Mouse (Mus musculus): Measurements from ENCODE around the gene Banp. TPM values are rescaled to one million over a fixed set of nuclear protein-coding genes. Genes with fewer than 3 reads are reported as not detected.

Banp gene
- polyA plus RNA-seq, 1 experiment from 2014 or later = 55.5 TPM

- 78% methylated on average over 4 of the region's 4 CpGs for WGBS
- Histone ChIP-seq H3K4me3 (no peak overlapping the region), H3K27ac (no peak overlapping the region), H3K36me3 (no peaks in the 10 kb centered on the region), H3K4me2 (replicated peaks) (no peak overlapping the region), H3K9ac (no peak overlapping the region), H3K9me3 (no peaks in the 10 kb centered on the region), H3K4me1 (peaks cover 8% of the 10 kb centered on the region), H3K27me3 (replicated peaks) (no peaks in the 10 kb centered on the region)
- no peak for ATAC-seq (ENCODE audit: low FRiP score, low read depth)
Measured at GRCm38 (mm10) chr8:121930047-121930446, 19.5 kb upstream of the Banp start.

- no peak overlapping the region for H3K27ac ChIP-seq
- WGBS = 84% methylated on average over 7 of the region's 7 CpGs
- H3K27me3 ChIP-seq (replicated peaks) = no peaks in the 10 kb centered on the region
- H3K9me3 ChIP-seq = no peaks in the 10 kb centered on the region
- H3K4me1 ChIP-seq = peaks cover 12% of the 10 kb centered on the region
- H3K9ac ChIP-seq = no peak overlapping the region
- ATAC-seq (ENCODE audit: low FRiP score, low read depth) = no peak
- no peaks in the 10 kb centered on the region for H3K36me3 ChIP-seq
- no peak overlapping the region for H3K4me2 ChIP-seq (replicated peaks)
- H3K4me3 ChIP-seq = no peak overlapping the region
Measured at GRCm38 (mm10) chr8:121931571-121931970, 18.0 kb upstream of the Banp start.

- Histone ChIP-seq H3K27ac (no peak overlapping the region), H3K36me3 (no peaks in the 10 kb centered on the region), H3K9ac (no peak overlapping the region), H3K4me2 (replicated peaks) (no peak overlapping the region), H3K27me3 (replicated peaks) (no peaks in the 10 kb centered on the region), H3K4me3 (no peak overlapping the region), H3K4me1 (peaks cover 12% of the 10 kb centered on the region), H3K9me3 (no peaks in the 10 kb centered on the region)
- ATAC-seq (ENCODE audit: low FRiP score, low read depth) = no peak
- 75% methylated on average over 12 of the region's 12 CpGs for WGBS
Measured at GRCm38 (mm10) chr8:121932026-121932667, 17.4 kb upstream of the Banp start.

- H3K4me2 ChIP-seq (replicated peaks) = no peak overlapping the region
- no peak overlapping the region for H3K27ac ChIP-seq
Measured at GRCm38 (mm10) chr8:121932668-121933520, 16.7 kb upstream of the Banp start.

GRCm38 (mm10) chr8:121934506-121934905 lies 15.0 kb upstream of the Banp start:
- Histone ChIP-seq H3K4me1 (peaks cover 12% of the 10 kb centered on the region), H3K4me3 (no peak overlapping the region), H3K27me3 (replicated peaks) (no peaks in the 10 kb centered on the region), H3K36me3 (no peaks in the 10 kb centered on the region), H3K4me2 (replicated peaks) (no peak overlapping the region), H3K9me3 (no peaks in the 10 kb centered on the region), H3K9ac (no peak overlapping the region), H3K27ac (no peak overlapping the region)
- no peak for ATAC-seq (ENCODE audit: low FRiP score, low read depth)
- 40% methylated on average over 4 of the region's 4 CpGs for whole genome bisulfite sequencing

More at GRCm38 (mm10) chr8:121932668-121933520, 16.7 kb upstream of the Banp start:
- WGBS = 87% methylated on average over 14 of the region's 14 CpGs
- no peak for ATAC-seq (ENCODE audit: low FRiP score, low read depth)
- H3K36me3 ChIP-seq = no peaks in the 10 kb centered on the region
- no peaks in the 10 kb centered on the region for H3K9me3 ChIP-seq
- no peak overlapping the region for H3K9ac ChIP-seq
- no peaks in the 10 kb centered on the region for H3K27me3 ChIP-seq (replicated peaks)
- peaks cover 12% of the 10 kb centered on the region for H3K4me1 ChIP-seq
- H3K4me3 ChIP-seq = no peak overlapping the region

GRCm38 (mm10) chr8:121934923-121935322 lies 14.6 kb upstream of the Banp start:
- ATAC-seq (ENCODE audit: low FRiP score, low read depth) = no peak; the same call in 1 of the 2 replicates
- H3K4me3 ChIP-seq = no peak overlapping the region
- H3K9ac ChIP-seq = no peak overlapping the region

GRCm38 (mm10) chr8:121935341-121936294 lies 13.9 kb upstream of the Banp start:
- Histone ChIP-seq H3K4me3 (no peak overlapping the region), H3K9me3 (no peaks in the 10 kb centered on the region), H3K4me1 (peaks cover 12% of the 10 kb centered on the region), H3K36me3 (no peaks in the 10 kb centered on the region), H3K9ac (peak overlapping the region; percentile 23; the same call in 1 of the 2 replicates), H3K4me2 (replicated peaks) (no peak overlapping the region), H3K27ac (peak overlapping the region; percentile 47), H3K27me3 (replicated peaks) (no peaks in the 10 kb centered on the region)
- peak; percentile 87 for ATAC-seq (ENCODE audit: low FRiP score, low read depth)
- 45% methylated on average over 12 of the region's 12 CpGs for WGBS

More at GRCm38 (mm10) chr8:121934923-121935322, 14.6 kb upstream of the Banp start:
- Histone ChIP-seq H3K27me3 (replicated peaks) (no peaks in the 10 kb centered on the region), H3K36me3 (no peaks in the 10 kb centered on the region), H3K9me3 (no peaks in the 10 kb centered on the region), H3K27ac (no peak overlapping the region), H3K4me1 (peaks cover 12% of the 10 kb centered on the region), H3K4me2 (replicated peaks) (no peak overlapping the region)

GRCm38 (mm10) chr8:121936391-121936790 lies 13.2 kb upstream of the Banp start:
- 67% methylated on average over 14 of the region's 14 CpGs for WGBS
- no peak overlapping the region for H3K9ac ChIP-seq
- ATAC-seq (ENCODE audit: low FRiP score, low read depth) = no peak

GRCm38 (mm10) chr8:121938732-121939131 lies 10.8 kb upstream of the Banp start:
- H3K9ac ChIP-seq = no peak overlapping the region
- no peak overlapping the region for H3K4me3 ChIP-seq
- no peak for ATAC-seq (ENCODE audit: low FRiP score, low read depth)
- no peaks in the 10 kb centered on the region for H3K9me3 ChIP-seq
- H3K4me1 ChIP-seq = peaks cover 12% of the 10 kb centered on the region
- H3K4me2 ChIP-seq (replicated peaks) = no peak overlapping the region
- H3K27ac ChIP-seq = no peak overlapping the region
- 86% methylated on average over 7 of the region's 7 CpGs for WGBS
- no peaks in the 10 kb centered on the region for H3K36me3 ChIP-seq
- no peaks in the 10 kb centered on the region for H3K27me3 ChIP-seq (replicated peaks)

More at GRCm38 (mm10) chr8:121936391-121936790, 13.2 kb upstream of the Banp start:
- no peak overlapping the region for H3K4me3 ChIP-seq
- H3K27me3 ChIP-seq (replicated peaks) = no peaks in the 10 kb centered on the region
- no peaks in the 10 kb centered on the region for H3K36me3 ChIP-seq
- H3K4me2 ChIP-seq (replicated peaks) = no peak overlapping the region
- H3K4me1 ChIP-seq = peaks cover 12% of the 10 kb centered on the region
- H3K9me3 ChIP-seq = no peaks in the 10 kb centered on the region
- no peak overlapping the region for H3K27ac ChIP-seq

GRCm38 (mm10) chr8:121943057-121943540 lies 6.5 kb upstream of the Banp start:
- peaks cover 12% of the 10 kb centered on the region for H3K4me1 ChIP-seq
- no peak overlapping the region for H3K9ac ChIP-seq
- WGBS = 49% methylated on average over 2 of the region's 2 CpGs
- H3K36me3 ChIP-seq = no peaks in the 10 kb centered on the region
- no peak overlapping the region for H3K4me3 ChIP-seq
- no peak overlapping the region for H3K4me2 ChIP-seq (replicated peaks)
- H3K27ac ChIP-seq = no peak overlapping the region
- no peak for ATAC-seq (ENCODE audit: low FRiP score, low read depth)
- no peaks in the 10 kb centered on the region for H3K27me3 ChIP-seq (replicated peaks)
- no peaks in the 10 kb centered on the region for H3K9me3 ChIP-seq

GRCm38 (mm10) chr8:121943716-121944115 lies 5.8 kb upstream of the Banp start:
- Histone ChIP-seq H3K4me3 (no peak overlapping the region), H3K27me3 (replicated peaks) (no peaks in the 10 kb centered on the region), H3K9me3 (no peaks in the 10 kb centered on the region), H3K4me2 (replicated peaks) (no peak overlapping the region), H3K4me1 (peaks cover 17% of the 10 kb centered on the region), H3K9ac (no peak overlapping the region), H3K27ac (no peak overlapping the region), H3K36me3 (no peaks in the 10 kb centered on the region)
- 79% methylated on average over 8 of the region's 8 CpGs for WGBS
- no peak for ATAC-seq (ENCODE audit: low FRiP score, low read depth)

- Histone ChIP-seq H3K27me3 (replicated peaks) (no peaks in the 10 kb centered on the region), H3K4me2 (replicated peaks) (no peak within 1 kb of the TSS), H3K9ac (no peak within 1 kb of the TSS), H3K4me3 (no peak within 1 kb of the TSS), H3K36me3 (no peaks in the 10 kb centered on the region), H3K4me1 (peaks cover 19% of the 10 kb centered on the region), H3K9me3 (no peaks in the 10 kb centered on the region), H3K27ac (no peak within 1 kb of the TSS)
- ATAC-seq (ENCODE audit: low FRiP score, low read depth) = no peak
Measured at GRCm38 (mm10) chr8:121944831-121945230, 4.7 kb upstream of the Banp start, which contains the start of gene Car5a. TSS of gene Car5a (minus strand) at chr8:121944904.
